In the genomic region with DNA sequence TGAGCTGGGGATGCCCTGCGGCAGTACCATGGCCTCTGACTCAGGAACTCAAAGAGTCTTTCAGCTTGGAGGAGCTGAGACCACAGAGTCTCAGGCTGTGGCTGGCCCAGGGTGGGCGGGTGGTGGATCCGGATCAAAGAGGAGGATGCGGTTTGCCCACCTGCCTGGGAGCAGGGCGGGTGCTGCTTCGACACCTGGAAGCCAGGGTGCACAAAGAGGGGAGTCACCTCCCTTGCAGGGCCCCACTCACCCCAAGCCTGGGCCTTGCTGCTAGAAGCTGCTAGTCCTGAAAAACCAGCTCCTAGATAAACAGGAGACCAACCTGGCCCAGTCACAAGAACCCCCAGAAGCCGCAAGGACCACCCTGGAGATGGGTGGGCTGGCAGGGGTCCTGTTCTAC, we compare ENCODE assay signal across 12 mouse cellular contexts. TPM values are rescaled to one million over a fixed set of nuclear protein-coding genes. Genes with fewer than 3 reads are reported as not detected.
DNase-seq lines count a peak whose midpoint lies in the region; ATAC-seq and TF ChIP-seq lines count a peak whose summit lies in the region.
"Had no signal": no experiment of that assay in that cellular context is flagged by ENCODE, and none has a peak within 500 bp of the region (broad histone marks: within the 10 kb centered on the region; RNA-seq: fewer than 3 reads in every experiment).

No protein-coding gene starts in this region.

- 0 out of 2 replicates have a peak overlapping the region, but pooled peaks have one; percentile 21 for H3K27ac ChIP-seq in kidney, postnatal 0 days
- peak overlapping the region; percentile 33 for H3K27ac ChIP-seq in ES-Bruce4 (ENCODE audit: insufficient read depth, low read length)
- H3K27ac ChIP-seq in embryonic facial prominence, embryonic 14.5 days (replicated peaks; ENCODE audit: low read depth, low read length): peak overlapping the region; percentile 64
- peak overlapping the region; percentile 95 for H3K27ac ChIP-seq in stomach, embryonic 16.5 days (ENCODE audit: low read length)
- H3K27ac ChIP-seq: forebrain, embryonic 10.5 days; neural tube, embryonic 12.5 days had no signal

- TF ChIP-seq POLR2A in ES-Bruce4 (IDR thresholded peaks at IDR 0.05; ENCODE audit: insufficient read depth, low read length): no peak

- TF ChIP-seq CTCF in kidney, postnatal 0 days (IDR thresholded peaks at IDR 0.05; ENCODE audit: low read depth): no peak
- TF ChIP-seq CTCF in ES-Bruce4 (IDR thresholded peaks at IDR 0.05; ENCODE audit: low read depth, low read length): no peak

- H3K9ac ChIP-seq in kidney, postnatal 0 days (ENCODE audit: low read depth, low read length): no peak overlapping the region
- H3K9ac ChIP-seq in ES-Bruce4 (ENCODE audit: low read depth, poor library complexity, severe bottlenecking): no peak overlapping the region
- H3K9ac ChIP-seq in embryonic facial prominence, embryonic 14.5 days (ENCODE audit: low read depth, low read length): no peak overlapping the region
- no peak overlapping the region; the same call in 1 of the 2 replicates for H3K9ac ChIP-seq in stomach, embryonic 16.5 days (ENCODE audit: low read length)
- H3K9ac ChIP-seq: neural tube, embryonic 12.5 days had no signal

- ATAC-seq in kidney, postnatal 0 days (replicated peaks; ENCODE audit: low FRiP score, low read depth): no peak
- peak; percentile 68 for ATAC-seq in embryonic facial prominence, embryonic 14.5 days (ENCODE audit: low read depth)
- ATAC-seq in stomach, embryonic 16.5 days (ENCODE audit: insufficient read depth, low FRiP score): peak; percentile 82

- H3K36me3 ChIP-seq in kidney, postnatal 0 days (ENCODE audit: insufficient read depth, low read length): peaks cover 4% of the 10 kb centered on the region; the same call in 1 of the 2 replicates
- no peaks in the 10 kb centered on the region for H3K36me3 ChIP-seq in ES-Bruce4 (ENCODE audit: control insufficient read depth, insufficient read depth, low read length, poor library complexity, severe bottlenecking)
- peaks cover 34% of the 10 kb centered on the region; the same call in 1 of the 2 replicates for H3K36me3 ChIP-seq in embryonic facial prominence, embryonic 14.5 days (ENCODE audit: control insufficient read depth, insufficient read depth, low read length)
- H3K36me3 ChIP-seq in stomach, embryonic 16.5 days (ENCODE audit: control insufficient read depth, insufficient read depth, low read length): peaks cover 9% of the 10 kb centered on the region; the same call in 1 of the 2 replicates

- H3K4me2 ChIP-seq in kidney, postnatal 0 days (ENCODE audit: low read length): no peak overlapping the region
- H3K4me2 ChIP-seq in embryonic facial prominence, embryonic 14.5 days (ENCODE audit: low read depth, low read length): no peak overlapping the region; the same call in 1 of the 2 replicates
- H3K4me2 ChIP-seq in stomach, embryonic 16.5 days (ENCODE audit: low read depth, low read length): 0 out of 2 replicates have a peak overlapping the region, but pooled peaks have one; percentile 33
- H3K4me2 ChIP-seq: neural tube, embryonic 12.5 days had no signal

- H3K4me3 ChIP-seq in kidney, postnatal 0 days (replicated peaks; ENCODE audit: low read depth, low read length): no peak overlapping the region
- H3K4me3 ChIP-seq in ES-Bruce4 (ENCODE audit: low read depth, low read length): no peak overlapping the region
- no peak overlapping the region for H3K4me3 ChIP-seq in embryonic facial prominence, embryonic 14.5 days (ENCODE audit: low read depth, low read length)
- H3K4me3 ChIP-seq in stomach, embryonic 16.5 days (replicated peaks; ENCODE audit: low read length): no peak overlapping the region
- H3K4me3 ChIP-seq: forebrain, embryonic 10.5 days; neural tube, embryonic 12.5 days had no signal

- WGBS in kidney, postnatal 0 days: 86% methylated on average over 7 of the region's 7 CpGs
- WGBS in embryonic facial prominence, embryonic 14.5 days: 81% methylated on average over 7 of the region's 7 CpGs
- WGBS in stomach, embryonic 16.5 days: 68% methylated on average over 7 of the region's 7 CpGs

- no peaks in the 10 kb centered on the region for H3K9me3 ChIP-seq in kidney, postnatal 0 days (replicated peaks; ENCODE audit: low read length)
- no peaks in the 10 kb centered on the region for H3K9me3 ChIP-seq in ES-Bruce4 (replicated peaks; ENCODE audit: control insufficient read depth, insufficient read depth, low read length, poor library complexity, severe bottlenecking)
- H3K9me3 ChIP-seq in embryonic facial prominence, embryonic 14.5 days (ENCODE audit: control insufficient read depth, low read length): no peaks in the 10 kb centered on the region; the same call in 1 of the 2 replicates
- peaks cover 5% of the 10 kb centered on the region; the same call in 1 of the 2 replicates for H3K9me3 ChIP-seq in stomach, embryonic 16.5 days (replicated peaks; ENCODE audit: control insufficient read depth, low read length)

- DNase-seq in kidney, postnatal 0 days (ENCODE audit: low spot score): no peak
- no peak for DNase-seq in kidney, postnatal 4 days
- peak; percentile 87 for DNase-seq in embryonic facial prominence, embryonic 14.5 days (ENCODE audit: low spot score)
- no peak for DNase-seq in cerebellum, postnatal 36 days
- DNase-seq in neural tube, embryonic 10.5 days (ENCODE audit: extremely low spot score, low spot score): no peak
- no peak for DNase-seq in right cerebral cortex, postnatal 4 days
- DNase-seq: cerebellum, adult 9-10 months; kidney, postnatal 10 days had no signal

- H3K27me3 ChIP-seq in kidney, postnatal 0 days (ENCODE audit: insufficient read depth, low read length): no peaks in the 10 kb centered on the region
- no peaks in the 10 kb centered on the region for H3K27me3 ChIP-seq in ES-Bruce4 (ENCODE audit: control insufficient read depth, insufficient read depth, low read length, poor library complexity, severe bottlenecking)
- H3K27me3 ChIP-seq in embryonic facial prominence, embryonic 14.5 days (replicated peaks; ENCODE audit: control insufficient read depth, insufficient read depth, low read length): no peaks in the 10 kb centered on the region
- no peaks in the 10 kb centered on the region for H3K27me3 ChIP-seq in stomach, embryonic 16.5 days (ENCODE audit: control insufficient read depth, insufficient read depth, low read length)
- H3K27me3 ChIP-seq: neural tube, embryonic 12.5 days had no signal

- TF ChIP-seq EP300 in ES-Bruce4 (IDR thresholded peaks at IDR 0.05; ENCODE audit: insufficient read depth, low read depth, low read length): peak; percentile 59; the same call in 1 of the 2 replicates

- H3K4me1 ChIP-seq in kidney, postnatal 0 days (replicated peaks; ENCODE audit: insufficient read depth, low read length): peaks cover 14% of the 10 kb centered on the region
- peaks cover 11% of the 10 kb centered on the region for H3K4me1 ChIP-seq in ES-Bruce4 (ENCODE audit: control insufficient read depth, insufficient read depth, low read length)
- peaks cover 28% of the 10 kb centered on the region for H3K4me1 ChIP-seq in embryonic facial prominence, embryonic 14.5 days (ENCODE audit: control insufficient read depth, insufficient read depth, low read length)
- peaks cover 38% of the 10 kb centered on the region for H3K4me1 ChIP-seq in stomach, embryonic 16.5 days (ENCODE audit: control insufficient read depth, insufficient read depth, low read length)

RNA-seq across cellular contexts. Expression of a gene that starts 12.0 kb away (rescaled TPM):
- 46.7 and 49.8 TPM in 2 replicates for polyA plus RNA-seq in kidney, postnatal 0 days (2015; fragmentation: Nextera tagmentation; extraction: Ambion mirVana)
- polyA plus RNA-seq in ES-Bruce4 (2011; ENCODE audit: insufficient read depth, insufficient read length, low read depth, missing spikeins): 91.5 and 94.2 TPM in 2 replicates
- polyA plus RNA-seq in embryonic facial prominence, embryonic 14.5 days (2014; fragmentation: Nextera tagmentation; extraction: Ambion mirVana): 80.3 and 91.2 TPM in 2 replicates
- 70.5 and 75.0 TPM in 2 replicates for polyA plus RNA-seq in stomach, embryonic 16.5 days (2015; fragmentation: Nextera tagmentation; extraction: Ambion mirVana)

Comparison
In these comparisons a context has a peak if more than half of its experiments do, and no peak if none do; other contexts are left out.
1. H3K27ac ChIP-seq: peak in every context shown above with its lines; median percentile 95 in stomach, embryonic 16.5 days; 64 in embryonic facial prominence, embryonic 14.5 days; 33 in ES-Bruce4; 21 in kidney, postnatal 0 days.